Mouse (Mus musculus) olfactory bulb, adult 2 months (tissue): ENCODE measurements around the gene Mfap3. TPM values are rescaled to one million over a fixed set of nuclear protein-coding genes. Genes with fewer than 3 reads are reported as not detected.
A peak's percentile ranks its signal among the peaks of the same experiment; 100 is the strongest.

ENCODE experiments used
- H3K27ac ChIP-seq: fragments of 200-500 bp; 2 replicates; pipeline ENCODE4 v1.5.1; 2012; ENCODE audit warnings: low read depth, low read length; ENCODE audit not compliant: insufficient read depth
- H3K4me1 ChIP-seq: fragments of 200-500 bp; 2 replicates; pipeline ENCODE4 v1.6.1; 2012; ENCODE audit warnings: low read length; ENCODE audit not compliant: control insufficient read depth, insufficient read depth
- H3K4me3 ChIP-seq: fragments of 200-500 bp; 2 replicates; pipeline ENCODE4 v1.5.1; 2012; ENCODE audit warnings: mild to moderate bottlenecking, low read depth, low read length, moderate library complexity; ENCODE audit not compliant: insufficient read depth
- CTCF ChIP-seq: fragments of 200-500 bp; IDR thresholded peaks from 2 replicates; pipeline ENCODE4 v1.5.1; 2012; ENCODE audit warnings: low read depth, mild to moderate bottlenecking, low read length, moderate library complexity; ENCODE audit not compliant: insufficient read depth
- POLR2A ChIP-seq: fragments of 200-500 bp; IDR thresholded peaks from 2 replicates; pipeline ENCODE4 v1.6.1; 2012; ENCODE audit warnings: mild to moderate bottlenecking, low read depth, low read length, moderate library complexity; ENCODE audit not compliant: insufficient read depth
- WGBS: fragments of 180-500 bp; shearing (Covaris S2); methylation state at CpG from one replicate; pipeline ENCODE4 v1.1.7; 2018; 5-methylcytosine and 5-hydroxymethylcytosine counted together
- polyA plus RNA-seq: library from polyadenylated mRNA; stranded (reverse); fragments of >200 nt; gene quantifications from 2 replicates; pipeline ENCODE4 v1.2.4, GENCODE M21; 2012; ENCODE audit warnings: low replicate concordance; ENCODE audit not compliant: missing spikeins, insufficient read depth, insufficient read length

Gene Mfap3
- polyA plus RNA-seq, 1 experiment = not detected

GRCm38 (mm10) chr11:57497701-57498100 is 20.8 kb upstream of the Mfap3 start:
- Histone ChIP-seq H3K4me1 (no peaks in the 10 kb centered on the region), H3K4me3 (no peak overlapping the region), H3K27ac (no peak overlapping the region)
- 68% methylated on average over 3 of the region's 3 CpGs for WGBS
- TF ChIP-seq POLR2A (no peak), CTCF (no peak)

GRCm38 (mm10) chr11:57498215-57498614 is 20.2 kb upstream of the Mfap3 start:
- no peak for TF ChIP-seq CTCF
- TF ChIP-seq POLR2A = no peak
- WGBS = 93% methylated on average over 5 of the region's 5 CpGs
- no peak overlapping the region for H3K4me3 ChIP-seq
- H3K4me1 ChIP-seq = no peaks in the 10 kb centered on the region
- H3K27ac ChIP-seq = no peak overlapping the region

GRCm38 (mm10) chr11:57503155-57503554 is 15.3 kb upstream of the Mfap3 start:
- Histone ChIP-seq H3K4me1 (no peaks in the 10 kb centered on the region), H3K27ac (no peak overlapping the region), H3K4me3 (no peak overlapping the region)
- no peak for TF ChIP-seq CTCF
- no peak for TF ChIP-seq POLR2A
- WGBS = 94% methylated on average over 5 of the region's 5 CpGs

GRCm38 (mm10) chr11:57506899-57507298 is 11.6 kb upstream of the Mfap3 start:
- Histone ChIP-seq H3K4me3 (no peak overlapping the region), H3K27ac (no peak overlapping the region), H3K4me1 (no peaks in the 10 kb centered on the region)
- TF ChIP-seq POLR2A (no peak), CTCF (no peak)
- WGBS = 36% methylated on average over 6 of the region's 6 CpGs

GRCm38 (mm10) chr11:57515218-57515617 is 3.2 kb upstream of the Mfap3 start:
- 94% methylated on average over 5 of the region's 5 CpGs for WGBS
- Histone ChIP-seq H3K4me3 (no peak overlapping the region), H3K27ac (no peak overlapping the region), H3K4me1 (peaks cover 3% of the 10 kb centered on the region; the same call in 1 of the 2 replicates)
- TF ChIP-seq POLR2A = no peak
- no peak for TF ChIP-seq CTCF

GRCm38 (mm10) chr11:57516946-57517441 is 1.5 kb upstream of the Mfap3 start:
- TF ChIP-seq POLR2A (no peak), CTCF (no peak)
- no peak overlapping the region for H3K4me3 ChIP-seq
- peaks cover 6% of the 10 kb centered on the region; the same call in 1 of the 2 replicates for H3K4me1 ChIP-seq
- H3K27ac ChIP-seq = no peak overlapping the region
- 81% methylated on average over 5 of the region's 5 CpGs for WGBS

GRCm38 (mm10) chr11:57518751-57519148 is 286 bp downstream of the Mfap3 start:
- WGBS = 1% methylated on average over 16 of the region's 16 CpGs
- no peak overlapping the region for H3K27ac ChIP-seq
- peak overlapping the region; percentile 80 for H3K4me3 ChIP-seq
- H3K4me1 ChIP-seq = peaks cover 8% of the 10 kb centered on the region; the same call in 1 of the 2 replicates
- TF ChIP-seq CTCF = no peak
- TF ChIP-seq POLR2A = no peak; the same call in 1 of the 2 replicates

GRCm38 (mm10) chr11:57519304-57519703 is 840 bp downstream of the Mfap3 start:
- 70% methylated on average over 5 of the region's 5 CpGs for WGBS
- no peak for TF ChIP-seq CTCF
- TF ChIP-seq POLR2A = no peak
- Histone ChIP-seq H3K4me3 (peak overlapping the region; percentile 80; the same call in 1 of the 2 replicates), H3K4me1 (peaks cover 8% of the 10 kb centered on the region; the same call in 1 of the 2 replicates), H3K27ac (no peak overlapping the region)

GRCm38 (mm10) chr11:57521206-57521605 is 2.7 kb downstream of the Mfap3 start:
- 83% methylated on average over 3 of the region's 3 CpGs for WGBS
- H3K27ac ChIP-seq = no peak overlapping the region
- no peak for TF ChIP-seq POLR2A
- TF ChIP-seq CTCF = no peak
- peaks cover 8% of the 10 kb centered on the region; the same call in 1 of the 2 replicates for H3K4me1 ChIP-seq
- no peak overlapping the region for H3K4me3 ChIP-seq
